Mouse (Mus musculus) olfactory bulb, adult 2 months (tissue): Measurements from ENCODE around the gene Cenps.

Source experiments
- CTCF ChIP-seq: fragments of 200-500 bp; IDR thresholded peaks from 2 replicates; pipeline ENCODE4 v1.5.1; 2012; ENCODE audit warnings: low read depth, mild to moderate bottlenecking, low read length, moderate library complexity; ENCODE audit not compliant: insufficient read depth
- POLR2A ChIP-seq: fragments of 200-500 bp; IDR thresholded peaks from 2 replicates; pipeline ENCODE4 v1.6.1; 2012; ENCODE audit warnings: mild to moderate bottlenecking, low read depth, low read length, moderate library complexity; ENCODE audit not compliant: insufficient read depth

GRCm38 (mm10) chr4:149173661-149174060, 36.2 kb upstream of the Cenps start:
- TF ChIP-seq CTCF: no peak
- no peak for TF ChIP-seq POLR2A
